ENCODE assay signal across 8 mouse cellular contexts in the genomic region with DNA sequence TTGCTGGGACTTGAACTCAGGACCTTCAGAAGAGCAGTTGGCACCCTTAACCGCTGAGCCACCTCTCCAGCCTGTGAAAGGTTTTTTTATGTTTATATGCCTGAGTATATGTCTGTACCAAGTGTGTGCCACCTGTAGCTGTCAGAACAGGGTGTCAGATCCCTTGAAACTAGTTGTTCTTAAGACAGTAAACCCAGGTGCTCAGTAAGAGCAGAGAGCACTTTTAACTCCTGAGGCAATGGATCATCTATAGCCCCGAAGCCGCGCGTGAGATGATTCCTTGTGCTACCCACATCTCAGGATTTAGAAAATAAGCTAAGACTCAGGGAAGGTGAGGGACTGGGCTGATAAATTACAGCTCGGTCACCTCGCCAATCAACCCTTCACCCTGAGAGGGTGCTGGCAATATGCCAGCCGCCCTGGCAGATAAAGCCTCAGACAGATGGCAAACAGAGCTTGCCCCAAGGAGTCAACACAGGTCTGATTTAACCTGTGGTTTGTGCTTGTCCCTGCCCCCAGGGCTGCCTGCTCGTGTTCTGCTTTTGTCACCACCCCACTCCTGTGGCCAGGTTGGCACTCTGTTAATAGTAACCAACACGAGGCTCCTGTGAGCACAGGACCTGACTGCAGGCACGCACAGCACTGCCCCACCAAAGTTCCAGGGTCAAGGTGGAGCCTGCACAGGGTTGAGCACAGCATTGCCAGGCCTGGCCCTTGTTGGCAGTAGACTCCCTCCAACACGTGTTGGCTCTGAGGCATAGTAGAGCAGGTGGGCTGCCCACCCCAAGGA. TPM values are rescaled to one million over a fixed set of nuclear protein-coding genes. Genes with fewer than 3 reads are reported as not detected.
DNase-seq lines count a peak whose midpoint lies in the region; ATAC-seq lines count a peak whose summit lies in the region.

No protein-coding gene starts in this region.

- H3K27ac ChIP-seq in liver, embryonic 12.5 days, result peak overlapping the region; percentile 49
- H3K27ac ChIP-seq in stomach, embryonic 15.5 days, result peak overlapping the region; percentile 71

- H3K4me3 ChIP-seq in liver, embryonic 12.5 days, result no peak overlapping the region
- H3K4me3 ChIP-seq in stomach, embryonic 15.5 days (replicated peaks), result no peak overlapping the region

- intact Hi-C loops in heart, postnatal 10 days (cut with DNase I), result loop anchor here (10.0 kb wide), 1 partner anchor 449 kb away; a partner anchor contains a TSS
- intact Hi-C loops in left cerebral cortex, postnatal 14 days (cut with DNase I), result no loop called here
- intact Hi-C loops in gastrocnemius, postnatal 36 days (cut with DNase I), result loop anchor here (5.0 kb wide), 1 partner anchor 201 kb away; no protein-coding TSS in a partner anchor

- H3K4me2 ChIP-seq in liver, embryonic 12.5 days, result no peak overlapping the region
- no peak overlapping the region for H3K4me2 ChIP-seq in stomach, embryonic 15.5 days

- 77% methylated on average over 12 of the region's 12 CpGs for WGBS in liver, embryonic 12.5 days (ENCODE audit: insufficient replicate concordance)
- 53% methylated on average over 12 of the region's 12 CpGs for WGBS in stomach, embryonic 15.5 days

- no peak overlapping the region for H3K9ac ChIP-seq in liver, embryonic 12.5 days
- no peak overlapping the region for H3K9ac ChIP-seq in stomach, embryonic 15.5 days

- no peaks in the 10 kb centered on the region for H3K9me3 ChIP-seq in liver, embryonic 12.5 days (replicated peaks)
- H3K9me3 ChIP-seq in stomach, embryonic 15.5 days, result no peaks in the 10 kb centered on the region

- DNase-seq in ovary, postnatal 36 days (ENCODE audit: low spot score), result peak; percentile 57
- no peak for DNase-seq in ovary, postnatal 10 days (ENCODE audit: low spot score)
- peak; percentile 74 for DNase-seq in cerebellum, adult 8-10 months
- DNase-seq in heart, postnatal 10 days, result peak; percentile 63 to 67
- no peak for DNase-seq in left cerebral cortex, postnatal 14 days (ENCODE audit: low spot score in 2 of 2)
- no peak for DNase-seq in gastrocnemius, postnatal 36 days

- peaks cover 69% of the 10 kb centered on the region for H3K36me3 ChIP-seq in liver, embryonic 12.5 days
- H3K36me3 ChIP-seq in stomach, embryonic 15.5 days, result peaks cover 31% of the 10 kb centered on the region

- H3K27me3 ChIP-seq in liver, embryonic 12.5 days (replicated peaks), result no peaks in the 10 kb centered on the region
- no peaks in the 10 kb centered on the region for H3K27me3 ChIP-seq in stomach, embryonic 15.5 days (replicated peaks)

- peaks cover 18% of the 10 kb centered on the region for H3K4me1 ChIP-seq in liver, embryonic 12.5 days
- H3K4me1 ChIP-seq in stomach, embryonic 15.5 days, result peaks cover 9% of the 10 kb centered on the region

- no peak for ATAC-seq in liver, embryonic 12.5 days
- peak; percentile 80 for ATAC-seq in stomach, embryonic 15.5 days (ENCODE audit: insufficient read depth, low FRiP score, low read depth)

RNA-seq across cellular contexts. Expression of a gene that starts 13.5 kb away (rescaled TPM):
- 100 to 1,000 TPM; 152 to 159 TPM for total RNA-seq in heart, postnatal 10 days (2021)
- polyA plus RNA-seq in liver, embryonic 12.5 days (2016; fragmentation: Nextera tagmentation; extraction: Ambion mirVana), result 372 and 377 TPM in 2 replicates
- 518 and 524 TPM in 2 replicates for polyA plus RNA-seq in stomach, embryonic 15.5 days (2015; fragmentation: Nextera tagmentation; extraction: Ambion mirVana)
- 100 to 1,000 TPM; 125 to 127 TPM for total RNA-seq in left cerebral cortex, postnatal 14 days (2021)
- total RNA-seq in gastrocnemius, postnatal 36 days (2021), result 10 to 100 TPM; 32.6 to 42.1 TPM

RNA-seq across cellular contexts. Expression of a gene that starts 38.1 kb away (rescaled TPM):
- total RNA-seq in heart, postnatal 10 days (2021), result 10 to 100 TPM; 53.0 to 57.2 TPM
- polyA plus RNA-seq in liver, embryonic 12.5 days (2016; fragmentation: Nextera tagmentation; extraction: Ambion mirVana), result 56.7 and 58.2 TPM in 2 replicates
- polyA plus RNA-seq in stomach, embryonic 15.5 days (2015; fragmentation: Nextera tagmentation; extraction: Ambion mirVana), result 98.3 and 106 TPM in 2 replicates
- total RNA-seq in left cerebral cortex, postnatal 14 days (2021), result 10 to 100 TPM; 47.5 to 49.2 TPM
- 10 to 100 TPM; 23.0 to 26.1 TPM for total RNA-seq in gastrocnemius, postnatal 36 days (2021)

RNA-seq across cellular contexts. Expression of a gene that starts 44.8 kb away (rescaled TPM):
- 100 to 1,000 TPM in 1 of 2 experiments, 10 to 100 TPM in 1; 46.2 to 180 TPM for total RNA-seq in heart, postnatal 10 days (2021)
- 8.3 and 9.6 TPM in 2 replicates for polyA plus RNA-seq in liver, embryonic 12.5 days (2016; fragmentation: Nextera tagmentation; extraction: Ambion mirVana)
- 89.7 and 102 TPM in 2 replicates for polyA plus RNA-seq in stomach, embryonic 15.5 days (2015; fragmentation: Nextera tagmentation; extraction: Ambion mirVana)
- 10 to 100 TPM; 25.7 to 35.7 TPM for total RNA-seq in left cerebral cortex, postnatal 14 days (2021)
- 10 to 100 TPM; 17.6 to 27.2 TPM for total RNA-seq in gastrocnemius, postnatal 36 days (2021)

Comparison
In these comparisons a context has a peak if more than half of its experiments do, and no peak if none do; other contexts are left out.
1. DNase-seq: peak in ovary, postnatal 36 days (single experiment), cerebellum, adult 8-10 months (single experiment) and heart, postnatal 10 days (2 of 2); none in ovary, postnatal 10 days (single experiment), left cerebral cortex, postnatal 14 days (0 of 2) and gastrocnemius, postnatal 36 days (0 of 2).